Mouse (Mus musculus) megakaryocyte, embryonic 14.5 days (primary cell): ENCODE data around the gene Ttll9.

ENCODE experiments used
- FLI1 ChIP-seq: IDR thresholded peaks from 2 replicates; pipeline ENCODE4 v1.6.1; 2012; ENCODE audit warnings: low read length, inconsistent platforms, mixed read lengths
- GATA1 ChIP-seq: IDR thresholded peaks from 3 replicates; pipeline ENCODE4 v1.6.1; 2012; ENCODE audit warnings: mixed read lengths, low read length, inconsistent platforms, borderline replicate concordance

GRCm38 (mm10) chr2:152943568-152943967, 18.7 kb upstream of the Ttll9 start:
- TF ChIP-seq FLI1: no peak
- no peak for TF ChIP-seq GATA1
